In the genomic region with DNA sequence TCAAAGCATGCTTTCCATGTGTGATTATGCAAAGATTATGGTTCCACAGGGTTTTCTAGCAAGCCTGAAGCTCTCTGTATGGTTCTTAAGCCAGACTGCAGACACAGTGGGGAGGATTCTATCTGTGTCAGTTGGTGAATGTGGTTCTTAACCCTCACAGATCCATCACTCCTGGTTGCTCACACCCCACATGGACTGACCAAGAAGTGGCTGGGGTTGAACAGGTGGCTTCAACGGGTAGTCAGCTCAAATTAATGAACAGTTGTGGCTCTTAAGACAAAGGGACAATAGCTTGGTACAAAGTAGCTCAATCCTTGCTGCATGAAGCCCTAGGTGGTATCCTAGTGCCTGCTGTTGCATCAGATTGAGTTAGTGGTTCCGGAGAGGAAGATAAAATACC, we compare ENCODE assay signal across 19 mouse cellular contexts.
DNase-seq lines count a peak whose midpoint lies in the region; ATAC-seq lines count a peak whose summit lies in the region.
"Had no signal": no experiment of that assay in that cellular context is flagged by ENCODE, and none has a peak within 500 bp of the region (broad histone marks: within the 10 kb centered on the region; RNA-seq: fewer than 3 reads in every experiment).

No protein-coding gene starts in this region.

- DNase-seq in midbrain, embryonic 11.5 days (ENCODE audit: low spot score, missing footprints): peak; percentile 37
- DNase-seq in midbrain, embryonic 14.5 days: no peak
- DNase-seq in cerebellum, adult 11 months: peak; percentile 13
- peak; percentile 23 for DNase-seq in cerebellum, adult 8-10 months
- DNase-seq in cerebellum, postnatal 25 days: peak; percentile 36 to 46
- no peak for DNase-seq in liver, embryonic 11.5 days (ENCODE audit: low spot score)
- DNase-seq in ovary, postnatal 10 days (ENCODE audit: low spot score): no peak
- DNase-seq: adrenal gland, postnatal 10 days; gastrocnemius, postnatal 10 days; heart, adult 2 months; heart, postnatal 14 days had no signal

- WGBS in midbrain, embryonic 11.5 days: 62% methylated on average over 2 of the region's 2 CpGs
- WGBS in midbrain, embryonic 14.5 days: 56% methylated on average over 2 of the region's 2 CpGs
- 67% methylated on average over 2 of the region's 2 CpGs for WGBS in liver, embryonic 11.5 days

- H3K4me1 ChIP-seq in midbrain, embryonic 11.5 days (ENCODE audit: control insufficient read depth, insufficient read depth, low read length): no peaks in the 10 kb centered on the region
- H3K4me1 ChIP-seq in midbrain, embryonic 14.5 days (ENCODE audit: control insufficient read depth, insufficient read depth, low read length): no peaks in the 10 kb centered on the region
- no peaks in the 10 kb centered on the region for H3K4me1 ChIP-seq in liver, embryonic 11.5 days (replicated peaks; ENCODE audit: control insufficient read depth, insufficient read depth, low read length)
- H3K4me1 ChIP-seq: embryonic facial prominence, embryonic 12.5 days; forebrain, embryonic 12.5 days; heart, embryonic 15.5 days; intestine, embryonic 15.5 days had no signal

- no peaks in the 10 kb centered on the region for H3K9me3 ChIP-seq in midbrain, embryonic 11.5 days (ENCODE audit: control insufficient read depth, low read length)
- H3K9me3 ChIP-seq in midbrain, embryonic 14.5 days (ENCODE audit: control insufficient read depth, low read length): no peaks in the 10 kb centered on the region
- no peaks in the 10 kb centered on the region for H3K9me3 ChIP-seq in liver, embryonic 11.5 days (ENCODE audit: control insufficient read depth, low read length)
- H3K9me3 ChIP-seq: embryonic facial prominence, embryonic 12.5 days; forebrain, embryonic 12.5 days; heart, embryonic 15.5 days; intestine, embryonic 15.5 days had no signal

- H3K27me3 ChIP-seq in midbrain, embryonic 11.5 days (ENCODE audit: control insufficient read depth, insufficient read depth, low read length): no peaks in the 10 kb centered on the region
- H3K27me3 ChIP-seq in midbrain, embryonic 14.5 days (ENCODE audit: control insufficient read depth, insufficient read depth, low read length): no peaks in the 10 kb centered on the region
- no peaks in the 10 kb centered on the region for H3K27me3 ChIP-seq in liver, embryonic 11.5 days (replicated peaks; ENCODE audit: control insufficient read depth, insufficient read depth, low read length)
- H3K27me3 ChIP-seq: embryonic facial prominence, embryonic 12.5 days; forebrain, embryonic 12.5 days; heart, embryonic 15.5 days; intestine, embryonic 15.5 days had no signal

- H3K4me2 ChIP-seq in midbrain, embryonic 11.5 days: no peak overlapping the region
- H3K4me2 ChIP-seq in midbrain, embryonic 14.5 days (ENCODE audit: low read length): no peak overlapping the region
- no peak overlapping the region for H3K4me2 ChIP-seq in liver, embryonic 11.5 days
- H3K4me2 ChIP-seq: embryonic facial prominence, embryonic 12.5 days; forebrain, embryonic 12.5 days; heart, embryonic 11.5 days; heart, embryonic 15.5 days; hindbrain, embryonic 14.5 days; intestine, embryonic 15.5 days had no signal

- no peak overlapping the region for H3K9ac ChIP-seq in midbrain, embryonic 11.5 days (ENCODE audit: low read length)
- no peak overlapping the region for H3K9ac ChIP-seq in midbrain, embryonic 14.5 days (replicated peaks; ENCODE audit: low read length)
- no peak overlapping the region for H3K9ac ChIP-seq in liver, embryonic 11.5 days (ENCODE audit: low read depth, low read length)
- H3K9ac ChIP-seq: embryonic facial prominence, embryonic 12.5 days; forebrain, embryonic 12.5 days; heart, embryonic 15.5 days; hindbrain, embryonic 14.5 days; intestine, embryonic 15.5 days had no signal

- ATAC-seq in midbrain, embryonic 11.5 days (ENCODE audit: low FRiP score): no peak
- ATAC-seq in midbrain, embryonic 14.5 days (ENCODE audit: low FRiP score, low TSS enrichment): no peak
- no peak for ATAC-seq in liver, embryonic 11.5 days (replicated peaks; ENCODE audit: low FRiP score)
- ATAC-seq in granulocyte monocyte progenitor cell, adult 5-6 weeks (replicated peaks; ENCODE audit: poor library complexity, severe bottlenecking): no peak
- ATAC-seq: forebrain, embryonic 16.5 days; intestine, embryonic 15.5 days had no signal

- no peak overlapping the region for H3K4me3 ChIP-seq in midbrain, embryonic 11.5 days (ENCODE audit: low read depth, low read length)
- H3K4me3 ChIP-seq in midbrain, embryonic 14.5 days (replicated peaks; ENCODE audit: low read depth, low read length): no peak overlapping the region
- no peak overlapping the region for H3K4me3 ChIP-seq in liver, embryonic 11.5 days (ENCODE audit: low read depth, low read length)
- H3K4me3 ChIP-seq: embryonic facial prominence, embryonic 12.5 days; forebrain, embryonic 12.5 days; heart, adult 2 months; heart, embryonic 15.5 days; intestine, embryonic 15.5 days had no signal

- H3K36me3 ChIP-seq in midbrain, embryonic 11.5 days (ENCODE audit: control insufficient read depth, insufficient read depth, low read length): no peaks in the 10 kb centered on the region
- no peaks in the 10 kb centered on the region for H3K36me3 ChIP-seq in midbrain, embryonic 14.5 days (ENCODE audit: control insufficient read depth, insufficient read depth, low read length)
- no peaks in the 10 kb centered on the region for H3K36me3 ChIP-seq in liver, embryonic 11.5 days (ENCODE audit: control insufficient read depth, insufficient read depth, low read length)
- H3K36me3 ChIP-seq: embryonic facial prominence, embryonic 12.5 days; forebrain, embryonic 12.5 days; heart, embryonic 15.5 days; intestine, embryonic 15.5 days had no signal

- H3K27ac ChIP-seq in midbrain, embryonic 11.5 days (ENCODE audit: low read depth, low read length): no peak overlapping the region
- no peak overlapping the region for H3K27ac ChIP-seq in midbrain, embryonic 14.5 days (replicated peaks; ENCODE audit: low read depth, low read length)
- H3K27ac ChIP-seq in liver, embryonic 11.5 days (ENCODE audit: low read depth, low read length): no peak overlapping the region
- H3K27ac ChIP-seq: embryonic facial prominence, embryonic 12.5 days; forebrain, embryonic 12.5 days; heart, adult 2 months; heart, embryonic 15.5 days; hindbrain, embryonic 14.5 days; intestine, embryonic 15.5 days had no signal

Comparison
In these comparisons a context has a peak if more than half of its experiments do, and no peak if none do; other contexts are left out.
1. DNase-seq: peak in midbrain, embryonic 11.5 days (single experiment), cerebellum, adult 11 months (single experiment), cerebellum, adult 8-10 months (single experiment) and cerebellum, postnatal 25 days (2 of 2); none in midbrain, embryonic 14.5 days (single experiment), liver, embryonic 11.5 days (single experiment) and ovary, postnatal 10 days (single experiment).